Mouse (Mus musculus) brain, embryonic 18.5 days (tissue): ENCODE measurements around the gene H2-Aa.

Source experiments
- DNase-seq: peaks from one replicate; pipeline ENCODE4 v3.0.0-alpha.2; 2012; ENCODE audit warnings: low read depth, low spot score

The H2-Aa gene

GRCm38 (mm10) chr17:34263811-34264371, 23.7 kb downstream of the H2-Aa start:
- no peak for DNase-seq

DNA sequence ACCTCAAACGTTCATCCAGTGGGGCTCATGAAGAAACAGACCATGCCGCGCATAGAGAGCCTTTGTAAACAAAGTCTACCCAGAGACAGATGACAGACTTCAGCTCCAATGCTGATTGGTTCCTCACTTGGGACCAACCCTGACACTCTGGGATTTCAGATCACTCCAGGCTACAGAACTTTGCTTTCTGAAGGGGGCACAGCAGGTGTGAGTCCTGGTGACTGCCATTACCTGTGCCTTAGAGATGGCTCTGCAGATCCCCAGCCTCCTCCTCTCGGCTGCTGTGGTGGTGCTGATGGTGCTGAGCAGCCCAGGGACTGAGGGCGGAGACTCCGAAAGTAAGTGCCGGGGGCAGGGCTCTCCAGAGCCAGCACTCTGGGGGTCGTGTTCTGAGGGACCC, 24.6 kb downstream of the H2-Aa start:
- peak; percentile 68 for DNase-seq

GRCm38 (mm10) chr17:34261502-34261901, 26.1 kb downstream of the H2-Aa start:
- no peak for DNase-seq

GRCm38 (mm10) chr17:34260551-34260950, 27.1 kb downstream of the H2-Aa start:
- DNase-seq, result no peak

DNA sequence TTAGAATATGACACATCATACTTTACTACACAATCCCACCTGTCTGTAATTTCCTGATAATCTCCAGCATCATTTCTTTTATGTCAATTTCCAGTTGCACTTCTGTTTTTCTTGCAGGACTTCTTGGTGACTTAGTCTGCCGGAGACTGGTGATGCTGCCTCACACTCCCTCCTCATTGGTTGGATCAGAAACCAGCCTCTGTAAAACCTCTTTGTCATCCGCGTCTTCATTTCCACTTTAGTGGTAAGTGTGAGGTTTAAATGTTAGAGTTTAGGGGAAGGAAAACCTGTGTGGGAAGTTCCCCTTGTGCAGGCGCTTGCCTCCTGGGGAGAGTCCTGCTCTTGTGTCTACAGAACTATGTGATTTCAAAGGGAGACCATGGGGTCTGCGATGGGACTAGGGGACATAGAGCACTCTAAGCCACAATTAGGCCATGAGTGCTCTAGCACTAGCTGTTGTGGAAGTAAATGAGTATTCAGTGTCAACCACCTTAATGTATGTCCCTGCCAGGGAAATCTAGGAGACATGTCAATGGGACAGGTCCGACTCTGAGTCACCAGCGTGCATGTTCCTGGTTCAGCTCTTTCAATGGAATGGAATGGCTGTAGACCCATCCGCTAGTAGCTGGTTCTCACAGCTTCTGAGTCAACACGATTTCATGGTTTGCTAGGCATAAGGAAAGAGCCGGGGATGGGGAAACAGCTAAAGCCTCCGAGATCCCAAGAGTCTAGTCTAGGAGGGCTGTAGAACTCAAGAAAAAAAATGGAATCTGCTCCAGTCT, 29.8 kb downstream of the H2-Aa start, which contains the start of gene H2-Ab1:
Gene H2-Ab1 (plus strand): TSS at position 96 of the 782 bp plus-strand sequence.
- DNase-seq, result no peak

GRCm38 (mm10) chr17:34256501-34256900, 31.1 kb downstream of the H2-Aa start:
- DNase-seq, result no peak

- no peak for DNase-seq
These were observed 36.0 kb downstream of the H2-Aa start for GRCm38 (mm10) chr17:34251666-34252065.

GRCm38 (mm10) chr17:34249878-34250277, 37.7 kb downstream of the H2-Aa start:
- no peak for DNase-seq

DNA sequence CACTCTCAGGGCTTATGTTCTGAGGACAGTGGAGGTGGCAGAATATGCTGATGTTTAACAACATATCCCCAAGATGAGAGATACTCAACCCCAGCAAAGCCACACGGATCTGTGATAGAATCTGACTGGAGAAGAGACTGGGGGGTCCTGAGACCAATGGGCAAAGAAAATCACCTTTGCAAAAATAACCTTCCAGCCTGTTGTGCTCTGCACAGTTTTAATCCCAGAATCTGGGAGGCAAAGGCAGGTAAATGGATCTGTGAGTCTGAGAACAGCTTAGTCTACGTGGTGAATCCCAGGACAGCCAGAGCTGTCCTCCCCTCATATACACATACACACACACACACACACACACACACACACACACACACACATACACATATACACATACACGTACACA, 38.3 kb downstream of the H2-Aa start:
- no peak for DNase-seq

GRCm38 (mm10) chr17:34248764-34249163, 38.9 kb downstream of the H2-Aa start:
- no peak for DNase-seq

DNA sequence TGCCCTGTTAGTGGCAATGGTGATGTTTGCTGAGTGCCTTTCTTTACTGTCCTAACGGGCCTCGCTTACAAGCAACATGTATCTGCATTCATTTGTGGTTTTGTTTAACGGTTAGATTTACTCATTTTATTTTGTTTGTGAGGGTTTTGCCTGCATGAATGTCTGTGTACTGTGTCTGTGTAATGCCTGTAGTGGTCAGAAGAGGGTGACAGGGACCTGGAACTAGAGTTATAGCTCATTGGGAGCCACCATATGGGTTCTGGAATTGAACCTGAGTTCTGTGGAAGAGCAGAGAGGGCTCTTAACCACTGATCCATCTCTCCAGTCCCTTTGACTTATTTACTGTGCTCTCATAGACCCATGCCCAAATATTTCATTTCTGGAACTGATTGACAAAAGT, 40.6 kb downstream of the H2-Aa start:
- no peak for DNase-seq

DNA sequence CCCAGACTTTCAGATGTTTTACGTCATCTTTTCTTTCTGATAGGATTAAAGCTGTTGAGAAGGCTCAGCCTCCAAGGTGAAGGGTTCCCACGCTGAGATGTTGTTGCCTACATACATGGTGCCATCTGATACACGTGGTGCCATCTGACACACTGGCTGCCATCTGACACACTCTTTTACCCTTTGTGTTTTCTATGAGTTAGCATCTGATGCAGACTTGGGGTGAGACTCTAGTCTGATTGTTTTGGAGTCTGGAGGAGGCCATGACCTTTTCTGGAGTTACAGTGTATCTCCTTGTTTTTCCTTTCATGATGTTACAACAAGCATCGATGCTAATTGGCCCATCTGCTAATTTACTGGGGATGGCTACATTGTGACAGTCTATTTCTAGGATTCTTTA, 43.0 kb downstream of the H2-Aa start:
- DNase-seq, result no peak

DNA sequence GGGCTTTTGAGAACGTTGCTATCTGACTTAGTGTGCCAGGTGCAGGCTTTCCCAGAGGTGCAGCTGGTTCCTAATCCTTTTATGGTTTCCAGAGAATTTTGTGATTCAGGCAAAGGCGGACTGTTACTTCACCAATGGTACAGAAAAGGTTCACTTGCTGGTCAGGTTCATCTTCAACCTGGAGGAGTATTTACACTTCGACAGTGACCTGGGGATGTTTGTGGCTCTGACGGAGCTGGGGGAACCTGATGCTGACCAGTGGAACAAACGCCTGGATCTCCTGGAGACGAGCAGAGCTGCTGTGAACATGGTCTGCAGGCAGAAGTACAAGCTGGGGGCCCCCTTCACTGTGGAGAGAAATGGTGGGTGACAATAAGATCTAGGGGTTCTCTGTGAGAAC, 46.7 kb downstream of the H2-Aa start:
- DNase-seq, result no peak

DNA sequence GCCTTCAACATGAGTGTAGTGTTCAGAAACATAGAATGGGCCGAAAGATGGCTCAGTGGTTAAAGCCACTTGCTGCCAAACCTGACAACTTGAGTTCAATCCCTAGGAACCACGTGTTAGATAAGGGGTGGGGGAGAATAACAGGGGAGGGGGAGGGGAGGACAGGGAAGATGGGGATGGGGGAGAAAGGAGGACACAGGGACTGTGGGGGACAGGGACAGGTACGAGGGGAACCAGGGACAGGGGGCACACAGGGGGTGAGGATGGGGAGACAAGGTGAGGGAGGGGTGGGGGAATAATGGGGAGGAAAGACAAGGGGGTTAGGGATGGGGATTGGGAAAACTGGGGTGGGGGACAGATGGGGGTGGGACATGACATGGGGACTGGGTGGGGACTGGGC, 47.3 kb downstream of the H2-Aa start:
- no peak for DNase-seq

- no peak for DNase-seq
These were observed 48.0 kb downstream of the H2-Aa start for GRCm38 (mm10) chr17:34239601-34240041.

DNA sequence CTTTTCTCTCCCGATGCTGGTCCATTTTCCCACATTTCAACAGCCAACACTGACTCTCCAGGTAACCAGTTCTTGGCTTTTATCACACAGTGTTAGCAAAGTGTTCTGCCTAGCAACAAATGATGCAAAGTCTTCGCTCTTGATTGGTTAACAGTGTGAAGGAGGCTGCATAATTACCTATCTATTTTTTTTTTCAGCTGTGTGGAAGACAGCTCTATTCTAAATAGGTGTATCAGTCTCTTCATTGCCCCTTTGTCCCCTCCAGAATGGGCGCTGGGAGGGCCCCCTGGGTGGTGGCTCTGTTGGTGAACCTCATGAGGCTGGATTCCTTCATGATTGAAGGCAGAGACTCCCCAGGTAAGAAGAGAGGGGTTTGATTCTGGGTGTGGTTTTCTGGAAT, 48.9 kb downstream of the H2-Aa start, which contains the start of gene H2-Ob:
Gene H2-Ob (plus strand): TSS at position 198 of the 400 bp plus-strand sequence.
- DNase-seq, result no peak

- no peak for DNase-seq
These were observed 49.9 kb downstream of the H2-Aa start for GRCm38 (mm10) chr17:34237741-34238140.

DNA sequence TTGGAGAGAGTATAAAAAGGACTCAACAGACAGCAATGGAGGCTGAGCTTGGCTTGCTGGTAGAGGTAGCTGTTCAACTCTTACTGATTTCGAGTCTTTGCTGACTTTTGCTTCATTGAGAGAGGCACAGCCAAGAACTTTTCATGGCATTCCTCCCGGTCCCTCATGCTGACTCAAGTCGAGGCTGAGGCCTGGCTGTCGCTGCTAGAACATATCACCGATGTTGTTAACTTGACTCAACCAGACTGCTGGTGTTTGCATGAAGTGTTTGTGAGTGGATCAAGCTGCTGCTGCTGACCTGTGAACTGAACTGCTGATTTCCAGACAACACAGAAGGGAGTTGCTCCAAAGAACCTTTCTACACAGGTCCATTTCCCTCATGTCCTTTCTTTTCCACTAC, 50.9 kb downstream of the H2-Aa start:
- DNase-seq, result no peak

- no peak for DNase-seq
These were observed 52.7 kb downstream of the H2-Aa start for GRCm38 (mm10) chr17:34234926-34235325.
